Mouse (Mus musculus) urinary bladder, postnatal 10 days (tissue): ENCODE measurements around the gene Cd44.

Source experiments
- DNase-seq: peaks from one replicate; pipeline ENCODE4 v3.0.0; 2022; ENCODE audit warnings: low spot score

The Cd44 gene

DNA sequence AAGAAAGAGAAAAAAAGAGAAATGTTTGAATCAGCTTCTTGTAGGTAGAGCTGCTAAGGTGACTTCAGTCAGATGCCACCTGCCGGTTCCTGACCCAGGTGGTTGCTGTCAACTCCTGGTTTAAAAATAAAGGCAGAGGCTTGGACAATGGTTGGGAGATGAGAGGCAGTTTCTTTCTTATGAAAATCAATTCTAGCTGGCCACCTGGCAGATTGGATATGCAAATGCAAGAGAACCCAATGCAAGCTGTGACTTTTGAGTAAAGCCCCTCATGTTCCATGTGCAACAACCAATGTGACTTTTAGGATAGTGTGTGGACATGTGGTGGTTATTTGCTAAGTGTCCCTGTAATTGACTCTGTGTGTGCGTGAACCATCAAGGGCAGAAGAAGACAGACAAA, 33.0 kb downstream of the Cd44 start:
- DNase-seq = no peak

GRCm38 (mm10) chr2:102867396-102868088, 33.9 kb downstream of the Cd44 start:
- DNase-seq = no peak

GRCm38 (mm10) chr2:102866594-102866993, 34.9 kb downstream of the Cd44 start:
- no peak for DNase-seq

DNA sequence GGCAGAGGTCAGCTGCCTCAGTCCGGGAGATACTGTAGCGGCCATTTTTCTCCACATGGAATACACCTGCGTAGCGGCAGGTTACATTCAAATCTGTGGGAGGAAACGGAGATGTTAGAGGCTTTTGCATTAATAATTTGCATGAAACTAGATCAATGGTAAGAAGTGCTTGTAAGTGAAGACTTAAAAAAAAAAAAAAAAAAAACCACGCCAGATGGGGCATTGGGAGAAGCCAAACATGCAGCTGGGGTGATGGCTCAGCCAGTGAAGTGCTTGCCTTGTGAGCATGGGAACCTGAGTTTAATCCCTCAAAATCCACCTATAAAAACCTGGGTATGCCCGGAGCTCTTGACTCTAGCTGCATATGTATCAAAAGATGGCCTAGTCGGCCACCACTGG, 36.1 kb downstream of the Cd44 start:
- no peak for DNase-seq

DNA sequence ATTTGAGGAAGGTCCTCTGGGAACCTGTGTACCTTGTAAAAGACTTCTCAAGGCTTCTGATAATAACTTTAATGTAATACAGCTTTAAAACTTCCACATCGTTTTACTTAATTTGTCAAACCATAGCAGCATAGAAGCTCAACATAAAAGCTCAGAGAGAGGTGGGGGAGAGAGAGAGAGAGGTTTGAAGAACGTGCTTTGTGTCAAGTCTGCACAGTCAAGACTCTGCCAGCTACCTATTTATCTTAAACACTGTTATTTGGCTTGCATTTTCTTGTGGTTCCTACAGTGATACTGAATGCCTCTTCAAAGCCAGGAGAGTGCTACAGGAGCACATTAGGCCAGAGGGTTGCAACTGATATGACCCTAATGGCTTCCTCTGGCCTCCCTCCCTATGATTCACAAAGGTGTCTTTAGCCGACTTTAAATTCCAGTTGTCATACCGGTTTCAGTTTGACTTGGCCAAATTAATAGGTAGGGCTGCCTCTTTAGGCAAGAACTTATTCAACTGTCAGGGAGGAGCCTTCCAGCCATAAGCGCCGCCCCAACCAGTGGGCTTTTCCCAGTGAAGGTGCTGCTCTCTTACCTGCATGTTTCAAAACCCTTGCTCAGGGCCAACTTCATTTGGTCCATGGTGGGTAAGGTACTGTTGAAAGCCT, 36.6 kb downstream of the Cd44 start:
- no peak for DNase-seq

DNA sequence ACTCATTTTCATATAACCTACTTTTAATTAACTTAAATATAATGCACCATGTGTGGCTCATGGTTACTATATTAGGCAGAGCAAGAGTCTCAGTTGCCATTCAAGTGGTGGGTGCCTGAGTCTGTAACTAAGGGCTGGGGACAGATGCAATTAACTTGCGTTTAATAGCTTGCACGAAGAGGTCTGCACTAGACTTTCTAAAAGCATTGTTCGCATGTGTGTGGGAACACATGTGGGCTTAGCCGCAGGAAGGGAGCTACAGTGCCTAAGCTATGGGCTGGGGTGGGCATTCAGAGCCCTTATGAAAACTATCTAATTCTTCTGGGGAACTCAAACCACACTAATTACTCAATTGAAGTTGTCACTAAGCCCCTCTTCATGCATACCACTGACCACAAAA, 37.4 kb downstream of the Cd44 start:
- no peak for DNase-seq

- no peak for DNase-seq
Measured at GRCm38 (mm10) chr2:102863583-102863982, 37.9 kb downstream of the Cd44 start.

DNA sequence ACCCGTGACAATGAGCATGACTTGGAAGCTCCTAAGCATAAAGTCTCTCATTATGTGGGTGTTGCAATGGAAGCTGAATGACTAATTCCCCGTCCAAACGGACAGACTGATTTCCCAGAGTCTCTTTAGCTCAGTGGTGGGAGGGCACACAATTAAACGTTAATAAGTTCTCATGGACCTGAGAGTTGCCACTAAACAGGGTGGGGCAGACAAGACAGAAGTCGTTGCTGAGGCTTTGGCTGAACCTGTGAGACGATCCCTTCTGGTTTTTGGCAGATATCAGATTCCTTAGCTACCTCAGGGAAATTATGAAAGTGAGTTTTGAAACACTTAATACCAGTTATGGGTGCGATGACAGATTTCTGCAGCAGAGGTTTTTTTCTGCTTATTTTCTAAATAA, 38.8 kb downstream of the Cd44 start:
- no peak for DNase-seq

- no peak for DNase-seq
Measured at GRCm38 (mm10) chr2:102858271-102858670, 43.2 kb downstream of the Cd44 start.

- no peak for DNase-seq
Measured at GRCm38 (mm10) chr2:102853297-102853696, 48.2 kb downstream of the Cd44 start.

GRCm38 (mm10) chr2:102851936-102852477, 49.5 kb downstream of the Cd44 start:
- DNase-seq = no peak

GRCm38 (mm10) chr2:102850026-102850425, 51.4 kb downstream of the Cd44 start:
- DNase-seq = no peak

GRCm38 (mm10) chr2:102848811-102849433, 52.5 kb downstream of the Cd44 start:
- DNase-seq = no peak

DNA sequence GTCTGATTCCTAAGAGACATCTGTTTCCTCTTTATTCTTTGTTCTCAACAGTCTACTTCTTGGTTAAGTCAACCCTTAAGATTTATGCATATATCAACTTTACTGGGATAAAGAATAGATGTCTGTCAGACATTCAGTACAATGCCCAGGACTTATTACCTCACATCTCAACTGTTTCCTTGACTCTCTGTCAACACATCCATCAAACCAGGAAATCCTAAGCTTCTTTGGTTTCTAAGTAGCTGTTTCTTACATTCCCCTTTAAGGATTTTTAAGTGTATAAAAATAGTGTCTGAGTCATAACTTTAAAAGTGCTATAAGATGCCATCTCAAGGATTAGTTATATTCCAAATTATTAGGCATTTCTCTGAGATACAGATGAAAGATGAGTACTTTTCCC, 60.2 kb downstream of the Cd44 start:
- no peak for DNase-seq

DNA sequence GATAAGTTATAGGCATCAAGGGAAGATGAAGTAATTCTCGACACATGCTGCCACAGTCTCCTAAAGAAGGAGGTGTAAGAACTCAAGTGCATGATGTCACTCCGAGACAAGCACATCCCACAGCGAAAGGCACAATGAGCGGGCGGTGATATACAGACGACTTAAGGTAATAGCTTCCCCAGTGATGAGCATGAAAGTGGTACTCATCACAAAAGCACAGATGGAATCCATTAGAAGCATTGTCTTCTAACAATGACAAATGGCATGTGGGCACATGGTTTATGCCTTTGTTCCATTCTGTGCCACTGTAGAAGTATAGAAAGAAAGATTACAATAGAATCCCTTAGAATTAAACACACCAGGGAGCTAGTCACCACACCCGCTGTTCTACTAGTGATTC, 63.3 kb downstream of the Cd44 start:
- no peak for DNase-seq

GRCm38 (mm10) chr2:102831547-102831946, 69.9 kb downstream of the Cd44 start:
- DNase-seq = no peak

DNA sequence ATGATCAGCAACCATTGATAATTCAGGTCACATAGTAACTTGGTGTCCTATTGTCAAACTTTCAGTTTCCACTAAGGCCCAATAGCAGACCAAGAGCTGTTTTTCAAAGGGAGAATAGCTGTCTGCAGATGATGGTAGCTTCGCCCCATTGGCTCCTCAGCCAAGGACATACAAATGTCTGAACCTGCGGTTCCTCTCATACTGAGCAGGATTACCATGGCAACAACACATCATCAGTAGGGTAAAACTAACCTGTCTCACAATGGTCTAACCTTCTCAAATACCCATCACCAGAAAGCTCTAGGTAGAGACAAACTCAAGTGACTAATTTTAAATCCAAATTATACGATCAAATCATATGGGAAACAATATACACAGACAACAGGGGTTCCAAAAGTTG, 72.3 kb downstream of the Cd44 start:
- DNase-seq = peak; percentile 43

DNA sequence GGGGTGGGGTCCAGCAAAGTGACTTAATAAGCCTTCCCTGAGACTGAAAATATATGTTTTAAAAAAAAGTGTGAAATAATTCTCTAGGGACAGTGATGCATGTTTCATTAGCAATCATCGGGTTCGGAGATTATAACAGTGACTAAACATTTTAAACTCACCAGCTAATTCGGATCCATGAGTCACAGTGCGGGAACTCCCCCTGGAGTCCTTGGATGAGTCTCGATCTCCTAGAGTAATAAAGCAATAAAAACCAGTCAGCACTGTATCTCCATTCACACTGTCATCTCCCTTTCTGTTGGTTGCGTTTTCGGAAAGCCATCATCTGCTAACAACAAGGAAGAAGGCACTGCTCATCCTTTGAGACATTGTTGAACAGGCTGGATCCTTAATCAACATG, 73.1 kb downstream of the Cd44 start:
- no peak for DNase-seq

DNA sequence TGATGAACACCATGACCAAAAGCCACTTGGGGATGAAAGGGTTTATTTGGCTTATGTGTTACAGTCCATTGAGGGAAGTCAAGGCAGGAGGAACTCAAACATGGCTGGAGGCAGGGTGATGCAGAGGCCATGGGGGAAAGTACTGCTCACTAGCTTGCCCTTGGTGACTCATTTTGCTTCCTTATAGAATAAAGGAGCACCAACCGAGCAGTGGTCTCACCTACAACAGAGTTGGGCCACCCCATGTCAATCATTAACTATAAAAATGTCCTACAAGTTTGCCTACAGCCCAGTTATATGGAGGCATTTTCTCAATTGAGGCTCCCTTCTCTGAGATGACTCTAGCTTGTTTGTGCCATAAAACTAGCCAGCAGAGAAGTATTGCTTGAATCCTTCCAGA, 73.6 kb downstream of the Cd44 start:
- no peak for DNase-seq

- DNase-seq = no peak
Measured at GRCm38 (mm10) chr2:102825961-102826633, 75.4 kb downstream of the Cd44 start.

DNA sequence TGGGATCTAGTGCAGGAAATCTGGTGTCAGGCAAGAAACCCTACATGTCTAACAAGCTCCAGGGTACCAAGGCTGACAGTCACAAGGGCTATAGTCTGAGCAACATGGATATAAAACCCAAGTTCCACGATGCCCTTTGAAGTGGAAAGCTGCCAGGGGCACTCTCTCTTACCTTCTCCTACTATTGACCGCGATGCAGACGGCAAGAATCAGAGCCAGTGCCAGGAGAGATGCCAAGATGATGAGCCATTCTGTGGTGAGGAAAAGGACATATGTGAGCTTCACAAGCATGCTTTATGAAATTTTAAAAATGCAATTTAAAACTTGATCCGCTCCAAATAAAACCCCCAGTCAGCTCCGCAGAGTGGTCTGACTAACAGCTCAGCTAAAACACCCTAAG, 79.4 kb downstream of the Cd44 start:
- no peak for DNase-seq

- no peak for DNase-seq
Measured at GRCm38 (mm10) chr2:102820790-102821189, 80.7 kb downstream of the Cd44 start.

GRCm38 (mm10) chr2:102820225-102820711, 81.2 kb downstream of the Cd44 start:
- DNase-seq = no peak
